In the genomic region with DNA sequence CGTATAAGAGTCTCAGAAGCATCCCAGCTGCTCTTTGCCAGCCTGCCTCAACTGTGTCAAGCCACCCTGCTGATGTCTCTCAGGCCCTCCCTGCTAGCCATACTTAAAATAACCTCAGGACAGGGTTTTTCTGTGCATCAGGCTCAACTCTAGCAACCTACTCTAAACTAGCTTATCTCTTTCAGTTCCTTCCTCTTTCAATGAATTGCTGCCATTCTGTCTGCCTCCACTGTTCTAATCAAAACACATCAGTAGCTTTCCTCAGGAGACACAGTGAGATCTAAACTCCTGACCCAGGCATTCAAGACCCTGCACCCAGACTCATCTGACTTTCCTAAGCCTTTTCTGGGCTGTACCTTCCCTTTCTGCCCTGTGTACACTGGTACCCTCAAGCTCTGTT, we compare ENCODE assay signal across 17 mouse cellular contexts.
"Had no signal": no experiment of that assay in that cellular context is flagged by ENCODE, and none has a peak within 500 bp of the region (broad histone marks: within the 10 kb centered on the region; RNA-seq: fewer than 3 reads in every experiment).

No protein-coding gene starts in this region.

- H3K9ac ChIP-seq: limb, embryonic 12.5 days; liver, embryonic 13.5 days; liver, postnatal 0 days; lung, embryonic 15.5 days; neural tube, embryonic 15.5 days had no signal

- H3K4me2 ChIP-seq: limb, embryonic 12.5 days; liver, embryonic 13.5 days; lung, embryonic 15.5 days; neural tube, embryonic 15.5 days had no signal

- ATAC-seq: liver, postnatal 0 days had no signal

- H3K4me1 ChIP-seq: liver, embryonic 13.5 days; neural tube, embryonic 15.5 days had no signal

- DNase-seq: kidney, postnatal 25 days; layer of hippocampus, adult 9-11 months; layer of hippocampus, postnatal 36 days; liver; liver, embryonic 13.5 days; liver, postnatal 0 days; lung, postnatal 14 days; midbrain, embryonic 14.5 days; right cerebral cortex, adult 18-20 months; thymus, postnatal 4 days had no signal

- H3K27me3 ChIP-seq: limb, embryonic 12.5 days; liver, embryonic 13.5 days; lung, embryonic 15.5 days; neural tube, embryonic 15.5 days had no signal

- H3K36me3 ChIP-seq: limb, embryonic 12.5 days; lung, embryonic 15.5 days; midbrain, embryonic 10.5 days; neural tube, embryonic 15.5 days had no signal

- H3K9me3 ChIP-seq: limb, embryonic 12.5 days; liver, embryonic 13.5 days; lung, embryonic 15.5 days; midbrain, embryonic 10.5 days; neural tube, embryonic 15.5 days had no signal

- H3K27ac ChIP-seq: limb, embryonic 12.5 days; liver, embryonic 13.5 days; lung, embryonic 15.5 days; macrophage; midbrain, embryonic 10.5 days; neural tube, embryonic 15.5 days; stomach, postnatal 0 days had no signal

- H3K4me3 ChIP-seq: limb, embryonic 12.5 days; liver, embryonic 13.5 days; lung, embryonic 15.5 days; midbrain, embryonic 10.5 days; myocyte; neural tube, embryonic 15.5 days had no signal
